Mouse (Mus musculus) bone marrow macrophage, adult 2 months (primary cell): ENCODE data around the gene Nid2.

Source experiments
- CTCF ChIP-seq: IDR thresholded peaks from 2 replicates; pipeline ENCODE4 v1.5.1; 2012; ENCODE audit warnings: low read depth, mild to moderate bottlenecking, low read length, moderate library complexity
- POLR2A ChIP-seq: IDR thresholded peaks from 2 replicates; pipeline ENCODE4 v1.6.1; 2012; ENCODE audit warnings: mild to moderate bottlenecking, low read depth, low read length, borderline replicate concordance

GRCm38 (mm10) chr14:19728278-19728677 lies 22.8 kb upstream of the Nid2 start:
- TF ChIP-seq CTCF, result no peak
- TF ChIP-seq POLR2A, result no peak
